Mouse (Mus musculus) cerebellum, adult 11 months (tissue): ENCODE results near the gene Ube2k.
"Not testable (repeated sequence)": the region's sequence is repeated elsewhere in the genome, so short reads cannot be mapped to it uniquely, and the experiment has no call there.

Source experiments
- DNase-seq: peaks from one replicate; pipeline ENCODE4 v3.0.0; 2022

Gene Ube2k

DNA sequence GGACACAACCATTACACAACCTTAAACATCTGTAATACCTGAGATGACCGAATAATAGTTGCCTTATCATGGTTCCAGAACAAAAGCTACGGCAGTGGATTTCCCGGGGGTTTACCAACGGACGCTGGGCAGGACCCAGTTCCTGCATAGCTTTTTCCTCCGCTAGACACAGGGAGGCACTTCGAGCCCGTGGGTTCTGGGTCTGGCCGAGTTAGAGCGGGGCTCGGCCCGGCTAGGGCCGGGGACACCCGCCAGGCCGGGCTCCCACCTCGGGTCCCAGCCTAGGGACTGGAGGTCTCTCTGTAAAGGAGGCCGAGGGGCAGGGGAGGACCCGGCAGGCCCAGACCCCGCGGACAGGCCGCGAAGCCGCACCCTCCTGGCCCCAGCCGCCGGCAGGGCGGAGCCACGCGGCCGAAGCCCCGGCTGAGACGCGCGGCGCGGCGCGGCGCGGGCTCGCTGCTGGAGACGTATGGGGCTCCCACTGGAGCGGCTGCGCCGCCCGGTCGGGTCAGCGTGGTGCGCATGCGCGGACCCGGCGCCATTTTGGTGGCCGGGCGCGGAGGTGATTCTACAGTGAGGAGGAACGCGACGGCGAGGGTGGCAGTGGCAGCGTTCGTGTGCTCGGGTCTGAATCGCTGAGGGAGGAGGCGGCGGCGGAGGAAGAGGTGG is at the start of gene Ube2k, which contains the start of gene Smim14:
Gene Ube2k (plus strand): TSS at position 483 of the 669 bp plus-strand sequence.
Gene Smim14 (minus strand): TSS at position 434 of the 669 bp plus-strand sequence.
- peak; percentile 92 for DNase-seq

DNA sequence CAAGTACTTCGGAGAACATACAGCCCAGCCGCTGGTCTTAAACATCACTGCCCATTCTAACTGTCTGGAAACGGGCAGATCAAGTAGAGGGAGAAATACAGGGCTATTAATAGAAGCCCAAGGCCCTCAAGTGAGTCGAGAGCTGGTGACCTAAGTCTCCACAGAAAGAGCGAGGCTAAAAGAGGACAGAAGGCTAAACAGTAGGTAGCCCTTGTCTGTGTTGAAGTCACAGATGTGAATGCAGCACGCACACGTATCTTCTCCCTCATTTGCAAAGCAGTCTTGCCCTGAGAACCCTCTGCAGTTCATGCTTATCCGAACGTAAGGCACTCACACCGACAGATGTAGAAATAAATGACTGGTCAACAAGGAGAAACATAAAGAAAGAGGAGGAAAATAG is 49.7 kb upstream of the Ube2k start:
- no peak for DNase-seq

DNA sequence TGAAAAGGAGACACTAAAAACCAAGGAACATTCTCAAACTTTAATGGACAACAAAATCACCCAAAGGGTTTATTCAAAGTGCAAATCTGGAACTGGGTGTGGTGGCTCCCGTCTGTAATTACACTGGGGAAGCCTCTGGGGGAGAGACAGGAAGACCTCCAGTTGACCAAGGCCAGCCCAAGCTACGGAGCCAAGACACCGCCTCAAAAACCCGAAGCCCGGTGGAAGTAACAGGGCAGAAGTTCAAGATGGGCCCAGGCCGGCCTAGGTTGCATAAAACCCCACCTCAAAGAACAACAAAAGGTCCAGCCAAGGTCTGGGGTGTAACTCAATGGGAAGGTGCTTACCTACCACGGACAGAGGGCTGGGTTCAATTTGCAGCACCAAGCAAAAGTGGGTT is 48.3 kb upstream of the Ube2k start:
- DNase-seq = no peak

DNA sequence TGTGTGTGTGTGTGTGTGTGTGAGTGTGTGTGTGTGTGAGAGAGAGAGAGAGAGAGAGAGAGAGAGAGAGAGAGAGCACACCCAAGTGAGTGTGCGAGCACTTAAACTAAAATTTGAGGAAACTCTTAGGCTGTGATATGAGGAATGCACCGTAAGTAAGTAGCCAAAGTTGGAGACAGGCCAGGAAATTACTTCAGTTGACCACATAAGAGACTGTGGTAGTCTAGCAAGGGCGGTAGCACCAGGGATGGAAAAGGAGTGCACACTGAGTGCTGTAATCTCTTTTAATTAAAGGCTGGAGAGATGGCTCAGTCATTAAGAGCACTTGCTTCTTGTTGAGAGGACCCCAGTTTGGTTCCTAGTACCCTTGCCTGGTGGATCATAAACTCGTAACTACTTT is 47.2 kb upstream of the Ube2k start:
- no peak for DNase-seq

DNA sequence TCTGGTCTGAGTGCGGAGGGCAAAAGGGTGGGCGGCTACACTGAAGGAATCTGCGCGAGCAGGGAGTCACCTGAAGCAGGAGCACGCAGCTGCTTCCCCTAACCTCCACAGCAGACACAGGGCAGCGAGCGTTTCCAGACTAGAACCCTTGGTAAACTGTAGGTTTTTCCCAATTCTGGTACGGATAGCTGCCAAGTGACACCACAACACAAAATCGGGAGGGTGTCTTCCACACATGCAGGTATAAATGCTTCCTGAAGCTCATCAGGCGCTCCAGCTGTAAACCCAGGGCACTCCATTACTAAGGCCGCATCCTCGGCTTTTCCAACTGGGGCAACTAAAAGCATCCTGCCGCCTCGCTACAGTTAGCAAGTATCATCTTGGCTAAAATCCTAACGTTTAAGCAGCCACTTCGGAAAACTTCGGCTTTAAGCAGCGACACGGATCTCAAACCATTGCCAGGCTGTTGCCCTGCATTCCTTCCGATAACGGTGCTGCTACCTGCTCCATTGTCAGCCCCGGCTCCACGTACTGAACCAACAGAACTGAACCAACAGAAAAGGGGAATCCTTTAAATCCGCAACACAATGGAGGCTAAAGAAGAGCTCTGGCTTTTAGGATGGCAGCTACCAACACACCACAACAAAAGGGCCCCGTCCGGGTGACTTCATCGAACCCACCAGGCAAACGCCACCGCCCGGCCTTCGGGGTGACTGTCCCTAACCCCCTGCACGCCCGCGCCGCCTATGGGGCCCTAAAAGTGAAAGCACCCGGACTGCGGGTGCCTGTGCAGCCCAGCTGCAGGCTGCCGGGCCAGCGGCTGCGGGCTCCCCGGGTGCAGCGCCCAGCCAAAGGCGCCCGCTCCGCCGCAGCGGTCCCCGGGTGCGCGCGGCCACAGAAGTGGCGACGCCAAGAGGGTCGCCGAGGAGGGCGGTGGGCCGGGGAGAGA is 45.0 kb upstream of the Ube2k start:
- peak; percentile 63 for DNase-seq

DNA sequence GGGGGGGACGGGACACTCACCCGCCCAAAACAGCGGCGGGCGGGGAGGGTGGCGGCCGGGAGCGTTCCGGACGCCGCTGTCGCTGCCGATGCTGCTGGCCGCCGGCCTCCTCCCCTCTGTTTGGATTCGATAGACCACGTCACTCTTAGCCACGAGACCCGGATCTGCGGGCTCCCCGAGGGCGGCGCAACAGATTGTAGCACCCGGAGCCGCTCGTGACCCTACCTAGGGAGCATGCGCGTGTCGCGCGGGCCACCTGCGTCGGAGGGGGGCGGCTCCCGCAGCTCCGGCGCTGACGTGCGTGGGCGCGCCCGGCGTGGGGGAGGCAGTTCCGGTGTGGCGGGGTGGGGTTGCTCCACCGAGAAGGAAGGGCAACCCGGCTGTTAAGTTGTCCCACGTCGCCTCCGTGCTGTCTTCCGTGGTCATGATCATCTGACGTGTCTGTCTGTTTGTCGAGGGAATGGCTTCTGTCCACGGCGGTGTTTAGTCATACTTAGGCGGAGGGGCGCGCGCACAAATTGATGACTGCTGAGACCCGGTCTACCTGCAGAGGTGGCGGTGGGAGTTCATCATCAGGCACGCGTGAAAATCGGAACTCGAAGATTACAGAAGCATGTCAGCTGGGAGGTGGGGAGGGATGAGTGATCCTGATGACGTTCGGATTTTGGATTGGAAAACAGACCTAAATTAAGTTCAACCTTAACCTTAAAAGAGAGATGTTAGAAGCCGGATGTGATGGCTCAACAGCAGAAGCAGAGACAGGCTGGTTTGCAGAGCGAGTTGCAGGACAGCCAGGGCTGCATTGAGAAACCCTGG is 44.1 kb upstream of the Ube2k start, which contains the start of gene Gm43552:
Gene Gm43552 (minus strand): TSS at position 118 of the 816 bp plus-strand sequence.
- peak; percentile 96 for DNase-seq

DNA sequence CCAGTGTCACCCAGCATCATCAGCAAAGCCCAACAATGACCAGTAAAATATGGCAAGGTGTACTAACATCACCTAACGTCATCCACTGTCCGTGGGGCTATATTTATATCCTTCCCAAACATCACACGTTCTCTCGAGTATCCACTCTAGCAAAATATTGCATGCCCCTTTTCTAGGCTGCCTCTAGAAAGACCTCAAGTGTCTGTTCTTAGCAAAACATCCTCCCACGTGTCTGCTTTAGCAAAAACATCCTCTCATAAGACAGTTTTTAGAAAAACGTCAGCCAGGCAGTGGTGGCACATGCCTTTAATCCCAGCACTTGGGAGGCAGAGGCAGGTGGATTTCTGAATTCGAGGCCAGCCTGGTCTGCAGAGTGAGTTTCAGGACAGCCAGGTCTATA is 36.8 kb upstream of the Ube2k start:
- DNase-seq = no peak

DNA sequence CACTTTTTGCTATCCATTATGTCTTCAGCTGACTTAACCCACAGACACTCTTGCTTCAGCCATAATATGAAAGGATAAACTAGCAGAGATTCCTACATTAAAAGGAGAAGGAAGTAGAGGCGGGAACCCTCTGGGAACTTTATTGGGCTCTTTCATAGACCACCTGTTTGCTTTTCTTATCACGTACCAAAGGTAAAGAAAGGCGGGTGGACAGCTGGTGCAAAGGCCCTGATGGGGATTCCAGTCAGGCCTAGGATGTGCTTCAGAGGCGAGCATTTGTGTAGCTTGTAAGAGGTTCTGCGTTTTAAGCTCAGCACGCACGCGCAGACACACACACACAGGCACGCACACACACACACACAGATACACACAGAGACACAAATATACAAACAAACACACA is 35.6 kb upstream of the Ube2k start:
- no peak for DNase-seq

DNA sequence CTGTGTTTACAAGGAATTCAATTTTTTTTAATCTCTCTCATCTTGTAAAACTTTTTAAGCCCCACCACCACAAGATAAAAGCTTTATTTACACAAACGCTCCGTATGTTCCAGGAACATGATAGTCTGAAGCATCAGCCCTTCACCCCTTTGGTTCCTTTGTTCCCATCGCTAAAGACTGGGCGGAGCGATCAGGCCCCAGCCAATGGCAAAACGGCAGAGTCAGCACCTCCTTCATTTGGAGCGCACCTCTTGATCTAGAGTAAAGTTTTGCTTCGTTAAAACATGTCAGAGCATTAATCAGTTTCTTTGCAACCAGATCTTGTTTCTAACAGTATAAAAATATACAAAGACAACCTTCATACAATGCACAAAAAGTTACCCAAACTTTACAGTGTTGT is 31.2 kb upstream of the Ube2k start:
- no peak for DNase-seq

DNA sequence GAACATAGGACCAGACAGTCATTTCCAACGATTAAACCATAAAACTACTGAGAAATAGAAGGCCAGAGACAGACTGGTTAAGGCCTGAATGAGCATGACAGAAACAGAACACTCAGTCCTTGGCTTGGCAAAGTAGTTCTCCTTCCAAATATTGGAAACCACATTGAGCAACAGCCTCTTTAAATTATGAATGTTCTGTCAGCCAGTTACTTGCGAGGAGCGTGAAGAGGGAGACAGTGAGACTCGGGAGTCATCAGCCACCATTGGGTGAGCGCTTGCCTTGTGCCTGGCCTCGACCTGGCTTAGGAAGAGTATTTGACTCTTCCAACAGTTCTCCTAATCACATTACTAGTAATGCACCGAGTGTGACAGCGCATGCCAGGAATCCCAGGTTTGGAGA is 28.6 kb upstream of the Ube2k start:
- no peak for DNase-seq

DNA sequence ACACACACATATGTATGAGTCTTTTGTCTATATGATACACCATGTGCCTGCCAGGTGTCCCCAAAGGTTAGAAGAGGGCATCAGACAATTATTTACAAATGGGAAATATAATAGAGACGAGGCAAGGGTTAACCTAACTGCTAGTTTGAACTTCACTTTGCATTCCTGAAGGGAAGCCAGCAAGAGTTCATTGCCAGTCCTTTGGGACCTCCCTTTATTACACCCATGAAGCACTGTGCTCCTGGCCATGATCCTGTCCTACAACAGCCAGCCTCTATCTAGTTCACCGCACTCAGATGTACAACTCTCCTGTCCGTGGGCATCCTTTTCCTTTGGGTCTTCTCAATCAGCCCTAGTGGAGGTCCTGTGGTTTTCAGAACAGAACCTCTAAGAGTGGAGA is 23.5 kb upstream of the Ube2k start:
- DNase-seq = no peak

DNA sequence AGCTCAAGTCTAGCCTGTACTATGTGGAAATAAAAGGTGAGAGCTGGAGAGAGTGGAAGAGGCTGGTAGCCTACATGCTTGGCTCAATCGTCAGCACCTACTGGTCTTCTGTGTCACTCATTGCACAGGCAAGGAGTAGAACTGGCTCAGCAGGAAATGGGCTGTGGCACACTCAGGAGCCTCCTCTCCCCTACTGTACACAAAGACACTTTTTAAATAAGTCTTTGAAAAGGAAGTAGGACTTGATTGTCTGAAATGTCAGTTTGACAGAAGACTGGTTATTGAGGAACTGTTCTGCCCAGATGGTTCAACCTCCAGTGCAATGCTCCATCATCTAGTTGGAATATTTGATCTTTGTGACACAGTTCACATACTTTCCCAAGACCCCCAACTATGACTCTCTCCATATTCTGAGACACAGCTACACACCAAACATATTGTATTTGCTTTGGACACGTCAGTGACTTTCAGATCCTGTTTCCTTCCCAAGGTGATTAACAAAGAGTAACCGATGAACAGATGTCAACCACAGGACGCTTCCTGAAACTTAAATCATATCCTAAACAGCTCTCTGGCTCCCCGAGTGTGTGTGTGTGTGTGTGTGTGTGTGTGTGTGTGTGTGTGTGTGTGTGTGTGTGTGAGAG is 22.3 kb upstream of the Ube2k start:
- DNase-seq = no peak

DNA sequence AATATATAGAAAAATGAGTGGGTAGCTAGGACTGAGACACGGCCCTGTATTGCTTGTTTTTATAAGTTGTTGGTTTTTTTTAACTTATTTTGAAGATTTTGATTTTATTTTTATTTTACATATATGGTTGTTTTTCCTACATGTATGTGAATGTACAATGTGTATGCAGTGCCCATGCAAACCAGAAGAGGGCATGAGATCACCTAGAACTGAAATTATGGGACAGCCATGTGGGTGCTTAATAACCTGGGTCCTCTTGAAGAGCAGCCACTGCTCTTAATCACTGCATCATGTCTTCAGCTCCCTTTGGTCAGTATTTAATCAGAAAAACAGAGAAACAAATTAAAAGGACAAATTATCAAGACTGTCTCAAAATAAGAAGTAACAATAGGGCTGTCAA is 15.2 kb upstream of the Ube2k start:
- DNase-seq = no peak

DNA sequence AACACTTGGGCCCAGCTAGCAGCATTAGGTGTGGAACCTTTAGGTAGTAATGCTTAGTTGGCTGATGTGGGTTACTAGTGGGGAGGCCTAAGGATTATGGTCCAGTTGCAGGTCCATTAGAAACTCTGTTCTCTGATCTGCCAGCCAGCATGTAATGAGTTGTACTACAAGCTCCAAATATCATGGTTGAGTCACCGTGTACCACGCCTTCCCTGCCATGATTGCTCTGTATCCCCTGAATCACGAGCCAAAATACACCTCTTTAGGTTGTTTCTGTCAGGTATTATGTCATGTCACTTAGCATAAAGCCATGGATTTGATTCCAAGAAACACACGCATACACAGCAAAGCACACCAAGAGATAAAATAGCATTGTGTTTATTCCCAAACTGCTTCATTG is 12.2 kb upstream of the Ube2k start:
- DNase-seq = no peak

DNA sequence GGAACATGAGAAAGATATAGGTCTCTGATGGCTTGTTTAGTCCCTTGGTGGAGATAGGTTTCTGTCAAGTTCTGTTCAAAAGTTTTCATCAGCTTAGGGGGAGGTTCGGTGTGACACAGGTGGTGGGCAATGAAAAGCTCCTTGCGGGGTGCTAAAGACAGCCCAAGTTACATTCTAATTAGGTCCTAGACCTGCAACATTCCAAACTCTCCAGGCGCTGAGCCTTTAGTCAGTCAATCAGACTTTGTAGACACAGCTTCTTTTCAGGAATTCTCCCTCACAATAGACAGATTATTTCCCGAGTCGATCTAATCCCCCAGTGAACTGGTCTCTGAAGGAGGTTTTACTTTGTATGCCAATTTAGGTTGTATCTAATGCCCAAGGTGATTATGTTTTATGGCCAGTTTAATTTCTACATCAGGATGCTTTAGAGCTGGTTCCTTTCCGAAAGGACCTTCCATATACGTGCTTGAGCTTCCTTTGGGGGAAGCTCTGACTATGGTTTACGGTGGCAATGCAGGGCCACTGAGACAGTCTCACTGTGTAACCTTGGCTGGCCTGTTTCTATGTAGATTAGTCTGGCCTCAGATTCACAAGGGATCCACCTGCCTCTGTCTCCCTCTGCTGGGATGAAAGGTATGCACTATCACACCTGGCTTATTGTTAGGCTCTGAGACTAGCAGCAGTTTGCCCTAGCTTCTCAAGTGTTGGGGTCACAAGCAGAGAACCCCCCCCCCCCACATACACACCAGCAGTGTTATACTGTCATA is 11.2 kb upstream of the Ube2k start:
- DNase-seq = no peak

DNA sequence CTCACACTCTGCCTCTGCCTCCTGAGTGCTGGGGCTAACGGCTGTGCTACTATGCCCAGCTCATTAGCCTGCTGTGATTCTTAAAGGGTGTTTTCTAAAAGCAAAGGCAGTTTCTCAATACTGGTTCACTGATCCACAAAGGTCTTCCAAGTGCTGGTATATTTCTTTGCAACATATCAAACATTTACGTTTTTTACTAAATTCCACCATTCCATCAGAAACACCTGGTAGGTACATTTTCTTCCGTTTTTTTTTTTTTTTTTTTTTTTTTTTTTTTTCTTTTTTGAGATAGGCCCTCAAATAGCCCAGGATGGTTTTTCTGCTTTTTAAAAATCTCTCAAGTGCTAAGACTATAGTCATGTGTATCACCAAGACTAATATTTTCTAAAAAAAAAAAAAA is 5.8 kb upstream of the Ube2k start:
- no peak for DNase-seq

DNA sequence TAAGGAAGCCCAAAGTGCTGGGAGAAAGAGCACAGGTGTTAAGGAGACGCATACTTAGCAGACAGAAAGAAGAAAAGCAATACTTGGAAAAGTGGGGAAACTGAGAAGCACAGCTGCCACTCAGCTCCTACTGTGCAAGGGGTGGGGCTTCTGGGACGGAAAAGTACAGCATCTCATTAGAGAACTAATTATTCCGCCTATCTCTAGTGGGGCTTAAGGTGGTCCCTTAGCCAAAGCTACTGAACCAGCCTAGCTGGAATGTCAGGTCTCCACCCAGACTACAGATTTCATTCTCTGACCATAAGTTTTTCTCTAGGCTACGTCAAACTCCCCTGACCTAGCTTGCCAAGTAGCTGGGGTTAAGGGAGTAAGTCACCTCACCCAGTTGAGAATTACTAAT is 2.5 kb upstream of the Ube2k start:
- DNase-seq = no peak

DNA sequence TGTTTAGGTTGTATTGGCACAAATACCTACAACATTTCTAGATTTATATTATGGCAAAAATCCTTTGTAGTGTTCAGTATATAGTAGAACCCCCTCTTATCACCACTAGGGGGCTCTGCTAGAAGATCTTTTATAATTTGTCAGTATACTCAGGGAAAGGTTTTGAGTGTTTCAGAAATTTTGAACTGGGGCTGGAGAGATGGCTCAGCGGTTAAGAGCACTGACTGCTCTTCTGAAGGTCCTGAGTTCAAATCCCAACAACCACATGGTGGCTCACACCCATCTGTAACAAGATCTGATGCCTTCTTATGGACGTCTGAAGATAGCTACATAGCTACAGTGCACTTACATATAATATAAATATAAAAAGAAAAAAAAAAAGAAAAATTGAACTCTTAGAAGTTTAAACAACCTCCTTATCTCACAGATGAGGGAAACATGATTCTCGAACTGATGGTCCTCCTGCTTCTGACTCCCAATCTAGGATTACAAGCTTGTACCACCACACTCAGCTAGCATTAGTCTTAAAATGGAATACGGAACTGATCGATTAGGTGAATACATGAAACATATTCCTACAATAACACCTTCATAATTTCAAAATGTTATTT is 1.5 kb upstream of the Ube2k start:
- peak; percentile 34 for DNase-seq

DNA sequence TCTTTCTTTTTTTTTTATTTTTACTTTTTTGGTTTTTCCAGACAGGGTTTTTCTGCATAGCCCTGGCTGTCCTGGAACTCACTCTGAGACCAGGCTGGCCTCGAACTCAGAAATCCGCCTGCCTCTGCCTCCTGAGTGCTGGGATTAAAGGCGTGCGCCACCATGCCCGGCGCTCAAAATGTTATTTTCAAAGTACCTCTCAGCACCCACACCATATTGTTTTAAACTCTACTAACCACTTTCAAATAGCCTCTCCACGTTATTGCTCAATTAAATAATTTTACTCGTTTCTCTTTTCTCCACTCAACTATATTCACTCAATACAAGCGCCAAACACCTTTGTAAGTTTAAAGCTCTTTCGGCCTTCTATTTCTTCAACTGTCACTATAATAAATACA is 966 bp upstream of the Ube2k start:
- not testable (repeated sequence) for DNase-seq

DNA sequence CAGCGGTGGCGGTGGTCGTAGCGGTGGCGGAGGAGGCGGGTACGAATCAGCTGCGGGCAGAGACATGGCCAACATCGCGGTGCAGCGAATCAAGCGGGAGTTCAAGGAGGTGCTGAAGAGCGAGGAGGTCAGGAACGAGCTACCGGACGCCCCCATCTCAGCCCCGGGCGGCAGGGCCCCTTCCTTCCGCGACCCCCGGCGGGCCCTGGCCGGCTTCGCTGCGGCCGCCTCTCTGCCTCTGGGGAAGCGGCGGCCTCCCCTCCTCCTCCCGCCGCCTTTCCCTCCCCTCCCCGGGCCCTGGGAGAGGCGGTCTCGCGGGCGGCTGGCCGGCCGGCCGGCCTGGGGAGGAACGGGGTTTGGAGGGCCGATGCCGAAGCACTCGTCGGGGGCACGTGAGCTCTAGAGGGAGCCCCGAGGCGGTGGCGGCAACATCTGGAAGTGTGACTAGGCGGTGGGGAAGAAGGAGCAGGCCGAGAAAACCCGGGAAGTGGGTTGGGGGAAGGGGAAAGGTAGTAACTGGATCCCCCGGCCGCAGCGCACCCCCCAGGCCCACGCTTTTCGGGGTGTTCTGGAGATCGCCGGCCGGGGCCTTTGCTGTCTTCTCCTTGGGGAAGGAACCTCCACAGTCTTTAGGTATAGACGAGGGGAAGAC is 513 bp downstream of the Ube2k start:
- DNase-seq = no peak

DNA sequence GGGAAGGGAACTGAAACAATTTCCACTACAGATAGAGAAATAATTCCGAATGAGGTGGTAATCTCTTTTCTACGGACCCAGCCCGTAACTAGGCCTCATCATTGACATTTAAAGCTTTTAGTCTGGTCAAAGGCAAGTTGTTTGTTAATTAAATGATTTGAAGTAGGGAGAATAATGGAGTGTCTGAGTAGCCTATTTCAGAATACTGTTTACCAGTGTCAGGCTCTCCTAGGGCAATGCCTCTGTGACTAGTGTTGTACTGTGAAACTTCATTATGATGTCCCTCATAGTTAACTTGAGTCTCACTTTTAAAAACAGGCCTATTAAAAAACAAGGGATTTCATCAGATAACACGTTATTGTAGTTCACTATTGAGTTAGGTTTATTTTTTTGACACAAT is 1.1 kb downstream of the Ube2k start:
- DNase-seq = no peak
